Mouse (Mus musculus): Measurements from ENCODE around the gene Sh2b2.

- TF ChIP-seq CTCF (conservative IDR thresholded peaks at IDR 0.05; ENCODE audit: low read length) (no peak), POU5F1 (IDR thresholded peaks at IDR 0.05; ENCODE audit: borderline replicate concordance, low read length) (no peak), NANOG (IDR thresholded peaks at IDR 0.05; ENCODE audit: borderline replicate concordance, low read length) (no peak)
These were observed 20.0 kb downstream of the Sh2b2 start for GRCm38 (mm10) chr5:136226246-136226876.
